Mouse (Mus musculus): Measurements from ENCODE around the gene Ptbp1. TPM values are rescaled to one million over a fixed set of nuclear protein-coding genes. Genes with fewer than 3 reads are reported as not detected.

Gene Ptbp1
- total RNA-seq, 2 experiments from 2014 or later = 91.7 to 92.7 TPM

DNA sequence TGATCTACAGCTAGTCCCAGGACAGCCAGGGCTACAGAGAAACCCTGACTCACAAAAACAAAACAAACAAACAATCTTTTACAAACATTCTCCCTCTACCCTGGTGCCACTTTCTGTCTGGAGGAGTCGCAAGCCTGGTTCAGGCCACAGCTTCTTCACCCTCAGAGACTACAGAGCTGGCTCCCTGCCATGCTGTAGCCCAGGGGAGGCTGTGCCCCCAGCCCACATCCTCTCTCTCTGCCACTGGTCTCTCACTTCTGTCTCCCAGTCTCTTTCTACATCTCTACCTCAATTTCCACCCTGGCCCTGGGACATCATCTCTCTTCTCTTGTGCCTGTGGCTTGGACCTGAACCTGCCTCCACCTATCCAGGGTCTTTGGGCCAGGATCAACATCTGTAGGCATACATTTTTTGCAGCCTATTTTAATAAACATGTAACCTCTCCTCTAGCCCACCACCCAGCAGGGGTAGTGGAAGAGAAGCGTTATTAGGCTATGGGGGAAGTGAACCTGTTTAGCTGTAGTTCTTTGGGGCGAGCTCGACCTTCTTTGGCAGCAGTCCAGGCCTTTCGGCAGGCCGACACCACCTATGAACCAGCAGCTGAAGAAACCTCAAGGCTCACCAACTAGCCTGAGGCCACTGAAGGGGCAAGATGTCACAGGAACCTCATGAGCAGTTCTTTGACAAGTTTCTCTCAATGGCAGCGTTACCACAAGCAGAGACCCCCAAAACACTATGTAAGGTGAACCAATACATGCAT is 22.0 kb upstream of the Ptbp1 start:
- intact Hi-C loops (cut with DNase I) = loop anchor here (10.0 kb wide), 1 partner anchor 93 kb away; the partner anchor contains the start of genes Arid3a and R3hdm4
- no peak for DNase-seq

GRCm38 (mm10) chr10:79832786-79833181 is 21.4 kb upstream of the Ptbp1 start:
- intact Hi-C loops (cut with DNase I) = loop anchor here (10.0 kb wide), 1 partner anchor 92 kb away; the partner anchor contains the start of genes Arid3a and R3hdm4
- no peak for DNase-seq

DNA sequence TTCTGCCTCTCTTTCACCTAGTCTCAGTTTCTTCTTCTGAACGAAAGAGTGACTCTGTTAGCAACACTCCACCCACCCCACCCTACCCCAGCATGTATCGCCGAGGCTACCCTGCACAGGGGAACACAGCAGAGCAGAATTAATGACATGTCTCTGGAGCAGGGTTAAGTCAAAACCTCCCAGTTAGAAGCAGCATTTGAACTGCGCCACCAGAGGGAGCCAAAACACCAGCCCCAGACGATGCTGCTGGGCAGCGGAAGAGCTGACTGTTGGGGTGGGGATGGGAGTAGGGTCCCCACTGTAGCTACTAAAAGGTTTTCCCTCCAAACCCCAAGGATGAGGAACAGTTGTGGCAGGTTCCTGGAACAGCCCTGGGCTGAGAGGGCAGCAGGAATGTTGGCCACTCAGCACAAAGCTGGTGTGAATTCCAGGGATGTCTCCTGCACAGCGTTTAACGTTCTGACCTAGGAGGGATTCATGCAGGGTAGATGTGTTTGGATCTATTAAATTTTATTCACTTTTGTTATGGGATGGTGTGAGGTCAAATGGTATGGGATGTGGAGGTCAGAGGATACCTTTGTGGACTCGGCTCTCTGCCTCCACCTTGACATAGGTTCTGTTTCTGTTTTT is 19.3 kb upstream of the Ptbp1 start:
- intact Hi-C loops (cut with DNase I) = loop anchor here (10.0 kb wide), 1 partner anchor 90 kb away; the partner anchor contains the start of genes Arid3a and R3hdm4
- peak; percentile 84 for DNase-seq

DNA sequence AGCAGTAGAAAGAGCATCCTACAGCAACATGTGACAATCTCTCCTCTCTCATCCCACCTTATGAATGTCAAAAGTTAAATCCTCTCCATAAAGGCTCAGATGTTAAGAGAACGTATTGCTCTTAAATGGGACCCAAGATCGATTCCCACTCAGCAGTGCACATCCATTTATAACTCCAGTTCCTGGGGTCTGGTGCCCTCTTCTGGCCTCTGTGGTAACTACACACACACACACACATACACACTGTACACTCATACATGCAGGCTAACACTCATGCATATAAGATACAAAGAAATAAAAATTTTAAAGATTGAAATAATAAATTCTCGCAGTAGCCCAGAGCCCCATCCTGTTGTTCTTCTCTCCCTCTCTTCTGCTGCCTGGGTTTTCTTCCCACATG is 17.3 kb upstream of the Ptbp1 start:
- no peak for DNase-seq
- intact Hi-C loops (cut with DNase I) = loop anchor here (10.0 kb wide), 1 partner anchor 88 kb away; the partner anchor contains the start of genes Arid3a and R3hdm4

DNA sequence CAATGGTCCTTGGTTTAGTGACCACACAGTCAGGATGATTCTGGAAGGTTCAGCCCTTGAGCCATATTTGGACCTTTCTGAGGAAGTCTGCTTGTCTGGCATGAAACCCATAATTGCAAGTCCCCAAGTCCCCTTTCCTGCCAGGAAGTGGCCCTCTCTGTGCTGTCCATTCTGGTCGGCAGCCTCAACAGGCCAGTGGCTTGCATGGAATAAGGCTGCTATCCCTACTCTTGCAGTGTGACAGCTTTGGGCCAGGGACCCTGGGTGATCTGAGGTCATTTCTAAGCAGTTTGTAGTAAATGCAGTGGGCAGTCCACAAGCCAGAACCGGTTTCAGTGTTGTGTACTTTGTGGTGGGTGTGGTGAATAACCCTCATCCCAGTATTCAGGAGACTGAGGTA is 16.1 kb upstream of the Ptbp1 start:
- intact Hi-C loops (cut with DNase I) = loop anchor here (10.0 kb wide), 1 partner anchor 87 kb away; the partner anchor contains the start of genes Arid3a and R3hdm4
- no peak for DNase-seq

- intact Hi-C loops (cut with DNase I) = no loop called here
- DNase-seq = no peak
These were observed 14.1 kb upstream of the Ptbp1 start for GRCm38 (mm10) chr10:79840091-79840490.

DNA sequence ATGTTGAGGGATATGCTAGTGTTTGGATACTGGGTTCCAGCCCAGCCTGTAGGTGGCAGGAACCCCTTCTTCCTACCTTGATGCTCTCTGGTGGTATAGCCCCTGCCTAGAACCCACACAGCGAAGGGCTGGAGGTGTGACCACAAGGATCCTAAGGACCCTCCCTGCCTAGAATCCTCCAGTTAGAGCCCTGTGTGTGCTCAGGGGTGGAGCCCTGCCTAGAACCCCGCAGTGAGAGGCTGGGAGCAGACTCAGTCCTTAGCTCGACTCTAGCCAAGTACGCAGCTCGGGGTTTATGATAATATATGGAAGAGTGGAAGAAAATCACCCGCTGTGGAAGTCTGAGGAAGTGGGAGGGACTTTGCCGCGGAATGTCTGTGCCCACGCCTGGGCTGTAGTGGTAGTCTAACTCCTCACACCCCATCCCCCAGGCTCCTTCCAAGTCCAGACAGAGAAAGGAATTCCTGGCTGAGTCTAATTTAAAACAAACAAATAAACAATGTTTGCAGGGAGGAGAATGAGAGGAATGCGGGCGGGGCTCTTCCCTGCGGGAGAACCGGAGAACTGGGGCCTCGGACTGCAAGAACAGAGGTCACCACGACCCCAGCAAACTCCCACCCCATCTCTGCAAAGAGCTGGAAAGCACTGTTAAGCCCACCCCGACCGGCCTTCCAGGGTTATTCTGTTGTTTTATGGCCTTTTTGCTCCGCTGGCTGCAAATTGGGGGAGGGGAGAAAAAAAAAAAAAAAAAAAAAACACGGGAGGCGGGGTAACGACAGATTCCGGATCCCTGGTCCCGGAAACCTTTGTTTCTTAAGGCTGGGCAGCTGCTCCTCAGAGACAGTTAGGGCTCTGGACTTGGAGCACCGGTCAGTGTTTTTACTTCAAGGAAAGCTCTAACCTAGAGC is 13.3 kb upstream of the Ptbp1 start:
- intact Hi-C loops (cut with DNase I) = no loop called here
- DNase-seq = no peak

DNA sequence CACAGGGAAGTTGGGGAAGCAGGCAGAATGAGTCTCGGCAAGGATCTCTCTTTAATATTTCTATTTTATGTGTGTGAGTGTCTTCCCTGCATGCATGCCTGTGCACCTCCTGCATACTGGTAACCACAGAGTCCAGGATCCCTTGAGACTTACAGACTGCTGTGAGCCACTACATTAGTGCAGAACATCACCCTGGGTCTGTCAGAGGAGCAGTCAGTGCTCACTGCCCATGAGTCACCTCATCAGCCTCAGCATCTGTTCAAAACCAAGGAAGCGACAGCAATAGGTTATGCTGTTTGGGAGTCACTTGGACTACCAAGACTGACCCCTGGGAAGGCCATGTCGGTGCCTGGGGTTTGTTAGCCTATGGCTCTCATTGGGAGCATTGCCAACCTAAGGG is 11.9 kb upstream of the Ptbp1 start:
- no peak for DNase-seq
- intact Hi-C loops (cut with DNase I) = no loop called here

DNA sequence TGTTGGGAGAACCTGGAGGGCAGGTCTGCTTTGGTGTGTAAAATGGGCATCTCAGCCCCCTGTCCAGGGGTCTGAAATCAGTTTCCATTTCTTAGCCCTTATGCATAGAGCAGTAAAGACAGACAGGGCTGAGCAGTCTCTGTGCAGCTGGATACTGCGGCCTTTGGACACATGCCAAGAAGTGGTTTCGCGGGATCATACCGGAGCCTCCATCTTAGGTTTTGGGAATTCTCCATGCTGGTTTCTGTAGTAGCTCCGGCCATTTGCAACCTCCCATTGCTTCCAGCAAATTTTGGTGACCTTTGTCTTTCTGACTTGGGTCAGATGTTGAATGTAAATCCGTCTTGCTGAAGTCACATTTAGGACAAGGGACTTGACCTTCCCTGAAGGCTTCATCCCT is 10.8 kb upstream of the Ptbp1 start:
- peak; percentile 58 for DNase-seq
- intact Hi-C loops (cut with DNase I) = no loop called here

GRCm38 (mm10) chr10:79846553-79846952 is 7.7 kb upstream of the Ptbp1 start:
- intact Hi-C loops (cut with DNase I) = no loop called here
- DNase-seq = no peak

GRCm38 (mm10) chr10:79849941-79850628 is 4.1 kb upstream of the Ptbp1 start:
- intact Hi-C loops (cut with DNase I) = no loop called here
- no peak for DNase-seq

DNA sequence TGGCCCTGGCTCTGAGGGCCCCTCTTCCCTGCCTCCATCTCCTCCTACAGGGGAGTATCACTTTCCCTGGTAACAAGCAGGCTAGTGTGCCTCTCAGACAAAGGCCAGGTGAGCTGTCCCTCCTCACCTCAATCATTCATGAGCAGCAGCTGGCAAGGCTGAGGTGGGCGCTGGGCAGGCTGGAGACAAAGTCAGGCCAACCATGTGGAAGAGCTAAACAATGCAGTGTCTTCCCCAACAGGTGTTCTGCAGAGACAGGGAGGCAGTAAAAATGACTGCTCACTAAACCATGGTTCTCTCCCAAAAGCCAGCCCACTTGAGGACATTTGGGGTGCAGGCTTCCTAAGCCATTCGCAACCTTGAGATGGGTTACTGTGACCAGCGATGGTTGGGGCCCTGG is 2.6 kb upstream of the Ptbp1 start:
- intact Hi-C loops (cut with DNase I) = no loop called here
- DNase-seq = no peak

DNA sequence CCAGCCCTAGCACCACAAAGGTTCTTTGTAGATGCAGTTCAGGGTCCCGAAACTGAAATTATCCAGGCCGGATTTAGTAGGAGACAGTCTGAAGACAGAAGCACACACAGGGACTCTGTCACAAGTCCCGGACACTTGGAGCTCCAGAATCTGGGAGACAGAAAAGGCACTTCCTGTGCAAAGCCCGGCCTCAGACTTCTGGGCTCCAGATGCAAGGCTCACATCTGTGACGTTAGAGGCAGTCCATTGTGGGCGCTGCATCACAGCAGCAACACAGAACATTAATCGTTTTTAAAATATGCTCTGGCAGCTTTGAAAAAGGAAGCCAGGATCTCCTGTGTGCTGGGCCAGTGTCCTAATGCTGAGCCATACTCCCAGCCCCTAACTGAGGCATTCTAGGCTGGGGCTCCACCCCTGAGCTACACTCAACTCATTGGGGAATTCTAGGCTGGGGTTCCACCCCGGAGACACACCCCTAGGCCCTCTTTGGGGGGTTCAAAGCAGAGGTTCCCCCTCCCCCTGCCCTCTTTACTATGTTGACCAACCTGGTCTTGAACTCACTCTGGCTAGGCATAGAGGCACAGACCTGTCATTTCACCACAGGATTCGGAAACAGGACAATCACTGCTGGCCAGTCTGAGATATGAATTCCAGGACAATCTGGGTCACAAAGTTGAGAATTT is 2.0 kb upstream of the Ptbp1 start:
- DNase-seq = no peak

DNA sequence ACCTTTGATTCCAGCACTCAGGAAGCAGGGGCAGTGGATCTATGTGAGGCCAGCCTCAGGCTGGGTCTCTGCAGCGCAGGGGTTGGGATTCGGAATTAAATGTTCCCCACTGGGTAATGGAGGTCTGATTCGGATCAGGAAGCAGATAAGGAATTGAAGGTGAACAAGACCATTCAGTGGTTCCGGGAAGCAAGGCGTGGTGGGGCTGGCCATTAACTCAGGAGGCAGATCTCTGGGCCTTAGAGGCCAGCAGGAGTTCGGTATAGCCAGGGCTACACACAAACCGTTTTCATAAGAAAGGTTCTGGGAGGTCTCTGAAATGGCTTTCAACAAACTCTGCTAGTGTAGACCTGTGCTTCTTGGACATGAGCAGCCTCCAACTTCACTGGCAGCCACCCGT is 1.4 kb upstream of the Ptbp1 start:
- no peak for DNase-seq
- intact Hi-C loops (cut with DNase I) = no loop called here

More for the DNA sequence above, 2.0 kb upstream of the Ptbp1 start:
- intact Hi-C loops (cut with DNase I) = no loop called here

GRCm38 (mm10) chr10:79853392-79853791 is 835 bp upstream of the Ptbp1 start:
- peak; percentile 99 for DNase-seq
- intact Hi-C loops (cut with DNase I) = no loop called here

DNA sequence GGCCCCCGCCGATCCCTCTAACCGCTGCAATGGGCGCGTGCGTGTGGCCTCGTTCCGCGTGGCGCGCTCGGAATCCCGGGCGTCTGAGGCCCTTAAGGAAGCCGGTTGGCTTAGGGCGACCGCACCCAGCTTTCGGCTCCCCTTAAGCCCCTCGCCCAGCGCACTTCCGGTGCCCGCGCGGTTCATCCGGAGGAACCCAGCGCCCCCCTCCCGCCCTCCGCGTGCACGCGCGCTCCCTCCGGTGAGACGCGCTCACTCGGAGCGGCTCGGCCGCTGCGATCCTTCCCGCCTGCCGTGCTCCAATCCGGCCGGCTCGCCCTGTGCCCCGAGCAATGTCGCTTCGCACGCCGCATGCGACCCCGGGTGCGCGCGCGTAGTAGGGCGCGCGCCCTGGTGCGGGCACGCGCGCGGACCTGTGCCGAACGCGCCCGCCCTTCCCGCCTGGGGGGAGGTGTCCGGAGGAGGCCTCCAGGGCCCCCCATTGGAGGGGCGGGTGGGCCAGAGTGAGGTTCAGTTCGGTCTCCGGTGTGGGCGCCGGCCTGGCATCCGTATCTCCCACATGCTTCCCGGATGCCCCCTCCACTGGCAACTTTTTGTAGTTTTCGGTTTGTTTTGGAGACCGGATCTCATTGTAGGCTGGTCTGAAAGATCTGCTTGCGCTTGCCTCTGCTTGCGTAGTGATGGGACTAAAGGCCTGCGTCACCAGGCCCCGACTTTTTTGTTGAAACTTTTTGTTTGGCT is 744 bp downstream of the Ptbp1 start:
- peak; percentile 79 for DNase-seq
- intact Hi-C loops (cut with DNase I) = no loop called here

DNA sequence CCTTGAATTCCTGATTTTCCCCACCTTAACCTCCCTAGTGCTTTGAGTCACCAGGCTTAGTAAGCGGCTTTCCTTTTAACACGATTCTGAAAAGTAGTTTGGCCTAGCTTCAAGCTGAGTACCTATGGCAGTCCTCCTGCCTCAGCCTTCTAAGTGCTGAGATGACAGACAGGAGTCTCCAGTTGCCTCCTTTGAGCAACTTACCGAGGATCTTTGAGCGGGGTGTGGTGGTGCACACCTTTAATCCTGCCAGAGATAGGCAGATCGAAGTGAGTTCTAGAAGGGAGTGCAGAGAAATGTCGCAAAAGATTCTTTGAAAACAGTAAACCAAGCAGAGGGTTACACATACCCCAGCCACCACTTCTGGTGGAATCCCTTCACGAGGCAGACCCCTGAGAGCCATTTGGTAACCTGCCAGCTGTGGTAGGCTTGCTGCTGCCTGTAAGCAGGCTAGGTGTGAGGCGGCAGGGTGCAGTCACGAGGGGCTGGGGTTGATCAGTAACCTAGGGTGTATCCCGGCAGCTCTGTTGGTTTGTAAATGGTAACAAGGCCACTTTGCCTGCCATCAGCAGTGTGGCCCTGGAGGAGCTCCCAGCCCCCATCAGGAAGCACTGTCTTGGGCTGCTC is 1.4 kb downstream of the Ptbp1 start:
- peak; percentile 60 for DNase-seq
- intact Hi-C loops (cut with DNase I) = no loop called here

DNA sequence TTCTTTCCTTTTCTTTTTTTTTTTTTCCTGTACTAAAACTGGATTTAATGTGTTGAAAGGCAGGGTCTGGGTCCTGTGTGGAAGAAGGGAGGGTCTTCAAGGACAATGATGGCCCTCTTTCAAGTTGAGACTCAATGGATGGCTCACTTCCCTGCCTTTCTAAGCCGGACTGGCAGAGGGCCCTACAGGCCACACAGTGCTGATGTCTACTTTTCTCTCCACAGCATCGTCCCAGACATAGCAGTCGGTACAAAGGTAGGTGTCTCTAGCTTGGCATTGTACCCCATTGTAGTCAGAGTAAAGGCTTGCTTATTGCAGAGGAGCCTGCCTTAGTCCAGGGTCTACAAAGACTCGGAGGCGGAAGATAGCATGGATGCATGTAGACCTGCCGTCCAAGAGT is 2.1 kb downstream of the Ptbp1 start:
- DNase-seq = no peak
- intact Hi-C loops (cut with DNase I) = no loop called here

Measured in left cerebral cortex, postnatal 4 days (tissue).